Mouse (Mus musculus): ENCODE measurements around the gene Pds5a.

Pds5a gene

GRCm38 (mm10) chr5:65565486-65565885, 132.6 kb downstream of the Pds5a start:
- no peak for DNase-seq (ENCODE audit: low read depth)

- DNase-seq (ENCODE audit: low read depth): no peak
Measured at GRCm38 (mm10) chr5:65561125-65561893, 136.8 kb downstream of the Pds5a start.

- DNase-seq (ENCODE audit: low read depth): no peak
Measured at GRCm38 (mm10) chr5:65557109-65557508, 141.0 kb downstream of the Pds5a start.
